Mouse (Mus musculus) heart, adult 8-10 months (tissue): Measurements from ENCODE around the gene Vmn2r12. TPM values are rescaled to one million over a fixed set of nuclear protein-coding genes. Genes with fewer than 3 reads are reported as not detected.
"Not testable (repeated sequence)": the region's sequence is repeated elsewhere in the genome, so short reads cannot be mapped to it uniquely, and the experiment has no call there.

Experiments used
- DNase-seq: peaks from one replicate; pipeline ENCODE4 v3.0.0; 2022; ENCODE audit warnings: low spot score
- total RNA-seq, 4 experiments: library from RNA; stranded (reverse); gene quantifications; 2 replicates each; pipeline ENCODE4 v1.2.4; 2022

Vmn2r12 gene
- total RNA-seq: not detected

- DNase-seq: not testable (repeated sequence)
Observed at GRCm38 (mm10) chr5:109097850-109098249, at the start of gene Vmn2r12. Gene Vmn2r12 (minus strand): TSS chr5:109097950.

GRCm38 (mm10) chr5:109139546-109139945, 41.8 kb upstream of the Vmn2r12 start:
- DNase-seq: no peak

GRCm38 (mm10) chr5:109136731-109137130, 39.0 kb upstream of the Vmn2r12 start:
- no peak for DNase-seq

GRCm38 (mm10) chr5:109096482-109096881, 1.3 kb downstream of the Vmn2r12 start:
- DNase-seq: not testable (repeated sequence)

- DNase-seq: not testable (repeated sequence)
Observed at GRCm38 (mm10) chr5:109072016-109072415, 25.7 kb downstream of the Vmn2r12 start.

GRCm38 (mm10) chr5:109059469-109059868, 38.3 kb downstream of the Vmn2r12 start, which contains the start of gene Vmn2r11:
Gene Vmn2r11 (minus strand): TSS chr5:109059569.
- DNase-seq: not testable (repeated sequence)

GRCm38 (mm10) chr5:109055286-109055685, 42.5 kb downstream of the Vmn2r12 start:
- no peak for DNase-seq

Other genes starting within 250 kb of the Vmn2r12 start
- gene Vmn2r9, start 245.3 kb downstream of the Vmn2r12 start, total RNA-seq: not detected
- not detected for gene Vmn2r10, start 91.4 kb downstream of the Vmn2r12 start, total RNA-seq
- gene Vmn2r11, start 38.4 kb downstream of the Vmn2r12 start, total RNA-seq: not detected
- not detected for gene Vmn2r13, start 94.2 kb upstream of the Vmn2r12 start, total RNA-seq
- gene Vmn2r14, start 126.8 kb upstream of the Vmn2r12 start, total RNA-seq: not detected
- gene Vmn2r15, start 199.7 kb upstream of the Vmn2r12 start, total RNA-seq: not detected
- not detected for gene Vmn2r16, start 232.2 kb upstream of the Vmn2r12 start, total RNA-seq